Mouse (Mus musculus) 3T3-L1 (cell line): ENCODE data around the gene Wdr60.

Experiments used
- DNase-seq: peaks from one replicate; pipeline ENCODE4 v3.0.0-alpha.2; 2015; ENCODE audit warnings: low read depth, low spot score

Wdr60 gene

DNA sequence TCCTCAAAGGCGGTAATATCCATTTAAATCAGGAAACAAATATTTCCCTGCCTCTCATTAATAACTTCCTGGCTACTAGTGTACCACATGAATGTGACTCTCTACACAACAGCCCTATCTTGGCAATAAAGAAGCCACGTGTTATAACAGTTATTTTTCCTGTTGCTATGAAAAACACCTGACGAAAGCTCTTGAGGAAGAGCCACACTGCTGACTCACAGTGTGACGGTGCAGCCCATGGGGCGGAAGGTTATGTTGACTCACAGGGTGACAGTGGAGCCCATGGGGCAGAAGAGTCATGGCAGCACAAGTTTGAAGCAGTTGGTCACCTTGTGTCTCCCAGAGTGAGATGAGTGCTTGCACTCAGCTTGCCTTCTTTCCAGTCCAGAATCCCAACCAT is 6.6 kb upstream of the Wdr60 start:
- peak; percentile 72 for DNase-seq

DNA sequence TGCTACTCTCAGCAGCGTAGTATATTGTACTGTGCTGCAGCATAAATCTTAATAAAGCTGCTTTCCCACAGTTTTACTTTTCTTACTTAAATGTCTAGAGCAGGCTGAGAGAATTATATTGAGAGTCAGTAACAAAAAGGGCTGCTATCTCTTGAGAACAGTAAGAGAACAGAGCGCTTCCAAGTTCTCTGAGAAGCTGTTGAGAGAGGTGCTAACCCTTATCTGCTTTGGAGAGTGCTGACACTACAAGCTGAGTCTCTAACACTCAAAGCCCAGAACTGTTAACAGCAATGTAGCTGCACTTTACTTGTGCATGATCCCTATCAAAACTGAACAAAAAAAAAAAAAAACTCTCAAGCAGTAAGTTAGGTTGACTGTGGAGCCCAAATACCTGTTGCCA is 2.5 kb upstream of the Wdr60 start:
- DNase-seq = no peak

DNA sequence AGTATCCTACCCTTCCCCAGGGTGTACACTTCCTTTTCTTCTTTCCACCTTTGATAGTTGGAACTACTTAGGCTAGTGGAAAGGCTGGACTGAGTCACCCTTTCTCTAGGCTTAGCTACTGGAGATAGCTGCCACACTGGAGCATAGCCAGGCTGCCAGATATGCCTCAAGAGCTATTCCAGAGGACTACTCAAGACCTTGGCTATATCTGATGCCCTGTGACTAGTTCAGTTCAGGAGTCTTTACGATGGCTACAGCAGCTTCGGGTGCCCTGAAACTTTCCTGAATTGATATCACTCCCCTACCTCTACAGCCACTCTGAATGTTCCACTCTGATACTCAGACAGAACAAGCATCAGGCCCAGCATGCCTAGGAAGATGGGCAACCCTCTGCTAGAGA is 1.9 kb upstream of the Wdr60 start:
- peak; percentile 61 for DNase-seq

DNA sequence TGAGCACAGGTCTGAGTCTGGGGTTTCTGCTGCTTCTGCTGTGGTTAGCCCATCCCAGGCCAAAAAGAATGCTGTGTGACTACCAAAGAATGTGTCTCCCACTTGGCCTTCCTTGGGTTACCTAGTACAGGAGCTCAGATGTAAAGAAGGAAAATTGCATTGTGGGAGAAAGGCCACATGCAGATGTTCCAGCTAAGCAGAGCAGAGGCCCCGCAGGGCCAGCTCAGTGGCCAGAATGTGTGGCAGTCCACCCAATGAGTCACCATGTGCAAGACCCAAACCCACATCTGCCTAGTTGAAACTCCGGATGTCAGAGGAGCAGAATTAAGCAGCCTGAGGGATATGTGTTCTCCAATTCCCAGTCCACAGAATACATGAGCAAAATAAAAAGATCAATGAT is 4.5 kb downstream of the Wdr60 start:
- DNase-seq = peak; percentile 86

DNA sequence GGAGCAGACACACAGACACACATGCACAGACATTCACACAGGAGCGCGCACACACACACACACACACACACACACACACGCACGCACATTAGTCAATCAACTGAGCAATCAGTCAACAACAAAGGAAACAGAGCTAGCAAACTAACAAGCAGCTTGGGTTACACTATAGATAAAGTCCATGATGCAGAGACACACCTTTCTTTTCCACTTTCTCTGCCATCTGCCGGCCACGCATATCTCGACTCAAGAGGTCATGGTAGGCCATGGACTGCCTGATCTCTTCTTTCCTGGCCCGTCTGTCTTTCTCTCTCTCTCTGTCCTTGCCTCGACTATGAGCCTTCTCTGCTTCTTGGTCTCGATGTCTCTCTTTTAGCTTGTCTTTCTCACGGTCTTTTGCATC is 7.2 kb downstream of the Wdr60 start:
- DNase-seq = no peak

DNA sequence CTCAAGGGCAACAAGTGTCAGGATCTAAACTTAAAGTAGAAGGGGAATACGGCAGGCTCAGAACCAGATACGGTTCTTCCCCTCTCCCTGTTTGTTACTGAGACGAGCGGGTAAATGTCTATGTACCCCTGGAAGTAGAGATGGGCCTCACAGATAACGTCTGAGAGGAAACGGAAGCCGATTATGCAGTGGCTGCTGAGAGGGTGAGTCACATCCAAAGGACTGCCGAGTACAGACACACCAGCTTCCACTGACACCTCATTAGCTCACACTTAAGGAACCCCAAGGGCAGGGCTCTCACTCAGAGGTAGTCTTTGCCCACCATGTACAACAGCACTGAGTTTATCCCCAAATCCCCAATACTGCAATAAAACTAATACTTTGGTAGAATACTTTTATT is 8.2 kb downstream of the Wdr60 start:
- DNase-seq = peak; percentile 26

DNA sequence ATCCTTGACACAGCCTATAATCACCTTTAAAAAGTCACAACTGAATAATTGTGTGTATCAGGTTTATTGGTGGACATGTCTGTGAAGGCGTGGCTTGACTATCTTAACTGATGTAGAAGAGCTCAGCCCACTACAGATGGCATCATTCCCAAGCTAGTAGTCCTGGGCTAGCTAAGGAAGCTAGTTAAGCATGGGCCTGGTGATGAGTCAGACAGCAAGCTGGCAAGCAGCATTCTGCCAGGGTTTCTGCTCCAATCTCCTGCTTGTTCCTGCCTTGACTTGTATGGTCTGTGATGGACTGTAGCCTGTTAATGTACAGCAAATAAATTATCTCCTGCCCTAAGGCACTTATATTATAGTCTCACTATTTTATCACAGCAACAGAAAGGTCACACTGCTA is 18.2 kb downstream of the Wdr60 start:
- DNase-seq = peak; percentile 88

DNA sequence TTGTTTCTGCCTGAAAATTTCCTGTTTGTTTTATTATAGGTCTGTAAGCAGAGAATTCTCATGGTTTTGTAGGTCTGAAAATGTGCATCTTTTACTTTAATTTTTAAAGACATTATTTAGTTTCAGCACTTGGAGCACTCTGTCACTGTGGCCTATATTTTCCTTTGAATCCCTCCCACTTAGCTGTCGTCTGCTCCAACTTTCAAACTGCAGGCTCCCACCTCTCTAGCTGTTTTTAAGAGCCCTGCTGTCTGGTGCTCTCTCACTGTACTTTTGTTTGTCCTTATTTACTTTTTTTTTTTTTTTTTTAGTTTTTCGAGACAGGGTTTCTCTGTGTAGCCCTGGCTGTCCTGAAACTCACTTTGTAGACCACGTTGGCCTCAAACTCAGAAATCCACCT is 24.0 kb downstream of the Wdr60 start:
- no peak for DNase-seq

DNA sequence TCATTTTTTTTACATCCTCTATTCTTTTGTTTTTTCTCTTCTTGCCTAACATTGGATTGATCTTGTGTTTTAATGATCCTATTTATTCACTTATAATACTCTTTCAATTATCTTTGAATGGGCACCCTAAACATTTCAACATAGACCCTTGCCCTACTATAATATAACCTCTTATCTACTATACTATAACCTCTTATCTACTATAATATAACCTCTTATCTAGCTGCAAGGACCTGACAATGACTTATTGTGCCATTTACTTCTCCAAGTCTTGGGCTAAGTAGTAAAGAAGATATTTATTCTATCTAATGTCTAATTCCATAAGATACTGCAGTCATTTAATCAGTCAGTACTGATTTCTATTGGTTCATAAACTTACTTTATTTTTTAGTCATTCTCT is 24.5 kb downstream of the Wdr60 start:
- no peak for DNase-seq

DNA sequence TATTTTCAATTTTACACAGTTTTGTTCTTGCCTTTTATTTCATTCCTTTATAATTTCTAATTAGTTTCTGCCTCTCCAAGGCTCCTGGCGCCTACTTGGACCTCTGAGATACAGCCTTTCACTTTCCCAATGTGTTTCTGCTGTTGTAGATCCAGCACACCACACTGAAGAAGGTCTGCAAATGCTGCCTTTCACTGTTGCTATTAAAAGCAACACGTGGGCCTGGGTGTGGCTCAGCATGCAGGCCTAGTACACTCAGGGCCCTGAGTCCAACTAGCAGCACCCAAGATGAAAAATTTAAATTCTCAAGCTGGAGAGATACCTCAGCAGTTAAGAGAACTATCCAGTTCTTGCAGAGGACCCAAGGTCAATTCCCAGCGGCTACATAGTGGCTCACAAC is 26.2 kb downstream of the Wdr60 start:
- no peak for DNase-seq

DNA sequence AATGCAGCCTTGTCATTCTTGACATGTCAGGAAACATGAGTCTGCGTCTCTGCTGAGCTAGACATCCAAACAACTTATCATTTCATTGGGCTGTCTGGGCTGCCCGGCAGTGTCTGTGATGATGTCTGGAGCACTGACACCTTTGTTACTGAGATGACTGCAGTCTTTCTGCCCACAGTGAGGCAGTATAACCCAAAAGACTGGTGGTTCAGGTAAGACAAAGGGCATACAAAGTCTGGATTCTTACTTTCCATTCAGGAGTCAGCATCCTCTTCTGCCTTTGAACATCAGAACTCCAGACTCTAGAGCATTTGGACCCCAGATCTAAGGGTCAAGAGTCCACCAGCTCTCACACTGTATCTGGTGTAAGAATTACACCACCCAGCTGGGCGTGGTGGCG is 27.5 kb downstream of the Wdr60 start:
- peak; percentile 29 for DNase-seq

DNA sequence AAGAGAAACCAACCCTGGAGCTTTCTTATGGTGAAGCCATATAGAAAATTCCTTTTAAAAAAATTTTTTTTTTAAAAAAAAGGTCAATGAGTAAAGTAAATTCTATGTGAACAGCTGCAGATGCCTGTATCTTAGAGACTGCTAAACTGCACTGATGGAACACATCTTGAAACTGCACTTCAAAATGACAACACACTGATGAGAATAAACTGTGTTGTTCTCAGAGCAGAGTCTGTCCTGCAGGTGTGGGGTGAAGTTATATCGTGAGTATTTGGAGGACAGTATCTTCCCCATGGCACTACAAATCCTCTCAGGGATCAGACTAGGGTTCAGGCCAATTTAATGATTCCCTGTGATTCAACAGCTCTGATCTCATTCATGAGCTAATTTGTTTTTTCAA is 30.8 kb downstream of the Wdr60 start:
- no peak for DNase-seq

DNA sequence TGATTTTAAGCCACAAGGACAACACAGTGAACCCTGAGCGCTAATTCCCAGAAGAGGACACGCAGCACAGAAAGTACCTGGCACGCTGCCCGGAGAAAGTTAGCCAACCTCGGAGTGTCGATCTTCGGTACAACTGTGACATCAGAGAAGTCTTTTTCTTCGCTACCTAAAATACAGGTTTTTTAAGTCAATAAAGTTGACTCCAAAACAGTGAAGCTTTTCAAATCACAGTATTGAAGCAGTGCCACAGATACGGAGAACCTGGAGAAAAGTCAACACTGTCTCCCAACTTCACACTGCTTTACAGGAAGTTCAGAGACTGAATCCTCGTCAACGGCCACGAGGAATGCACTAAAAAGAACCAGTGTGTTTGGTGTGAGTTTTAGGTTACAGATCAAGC is 31.2 kb downstream of the Wdr60 start:
- peak; percentile 66 for DNase-seq

DNA sequence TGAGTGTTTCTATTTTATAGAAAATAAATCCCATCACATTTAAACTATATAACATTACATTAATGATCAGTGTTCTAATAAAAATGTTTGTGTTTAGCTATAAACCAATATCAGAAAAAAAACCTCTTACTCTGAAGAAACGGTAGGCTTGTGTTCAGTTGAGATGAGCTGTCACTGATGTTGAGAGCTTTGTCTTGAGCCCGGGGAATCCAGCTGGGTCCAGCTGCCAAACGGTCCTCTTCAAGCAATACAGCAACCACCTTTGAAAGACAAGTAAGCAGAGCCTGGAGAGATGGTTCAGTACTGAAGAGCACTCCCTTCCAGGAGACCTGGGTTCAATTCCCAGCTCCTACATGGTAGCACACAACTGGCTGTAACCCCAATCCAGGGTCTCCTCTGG is 33.4 kb downstream of the Wdr60 start:
- DNase-seq = no peak

DNA sequence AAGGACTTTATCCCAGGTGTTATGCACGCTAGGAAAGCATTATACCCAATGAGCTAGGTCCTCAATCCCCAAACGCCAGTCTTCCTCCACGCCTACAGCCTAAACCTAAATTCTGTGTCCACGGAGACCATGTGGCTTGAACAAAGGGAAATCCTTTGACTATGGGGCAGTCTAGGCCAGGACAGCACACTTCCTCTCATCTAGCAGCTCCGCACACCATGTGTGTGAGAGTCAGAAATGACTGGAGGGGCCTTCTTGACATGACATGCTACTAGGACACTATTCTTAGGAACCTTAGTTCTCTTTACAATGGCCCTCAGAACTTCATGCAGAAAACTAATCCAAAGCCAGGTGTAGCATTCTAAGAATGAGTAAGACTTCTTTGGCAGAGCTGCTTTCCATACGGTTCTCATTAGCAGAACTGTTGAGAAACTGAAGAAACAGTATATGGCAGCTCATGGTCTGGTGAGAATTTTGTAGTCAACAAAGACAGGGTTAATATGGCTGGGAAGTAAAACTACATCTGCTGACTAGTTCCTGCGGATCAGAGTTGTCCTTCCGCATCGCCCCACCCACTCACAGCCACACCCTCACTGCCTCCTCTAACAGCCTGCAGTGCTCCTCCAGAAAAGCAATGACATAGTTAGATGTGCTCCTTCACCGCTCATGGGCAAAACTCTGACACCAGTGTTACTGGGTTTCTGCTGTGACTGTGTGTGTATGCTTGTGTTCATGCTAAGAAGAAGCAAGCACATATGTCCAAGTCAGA is 36.3 kb downstream of the Wdr60 start:
- no peak for DNase-seq

DNA sequence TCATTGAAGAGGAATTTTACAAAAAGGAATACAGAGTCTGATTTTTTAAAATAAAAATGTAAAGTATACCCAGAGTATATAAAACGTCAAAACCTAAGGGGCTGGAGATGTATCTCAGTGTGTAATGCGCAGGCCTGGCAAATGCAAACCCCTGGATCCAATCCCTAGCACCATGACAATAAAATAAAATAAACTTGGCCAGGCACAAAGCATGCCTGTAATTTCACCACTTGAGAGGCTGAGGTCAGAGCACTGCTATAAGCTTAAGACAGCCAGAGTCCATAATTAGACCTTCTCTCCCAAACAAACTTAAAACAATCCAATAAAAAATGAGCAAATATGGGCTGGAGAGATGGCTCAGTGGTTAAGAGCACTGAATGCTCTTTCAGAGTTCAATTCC is 39.7 kb downstream of the Wdr60 start:
- no peak for DNase-seq

DNA sequence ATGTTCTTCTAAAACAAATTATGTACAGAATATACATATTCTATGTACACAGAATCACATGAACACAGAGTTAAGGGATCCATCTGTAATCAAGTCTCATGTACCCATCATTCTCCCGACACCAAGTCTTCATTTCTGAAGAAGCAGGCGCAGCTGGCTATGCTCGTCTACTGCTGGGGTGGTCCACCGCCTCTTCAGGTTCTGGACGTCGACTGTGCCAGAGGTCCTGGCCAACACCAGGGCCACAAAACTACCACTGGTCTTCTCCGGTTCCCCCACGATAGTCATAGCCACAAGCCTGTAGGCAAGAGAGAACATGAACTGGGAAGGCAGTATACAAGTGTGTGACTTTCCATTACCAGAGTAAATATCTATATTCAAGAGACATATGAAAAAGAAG is 55.3 kb downstream of the Wdr60 start:
- DNase-seq = no peak

DNA sequence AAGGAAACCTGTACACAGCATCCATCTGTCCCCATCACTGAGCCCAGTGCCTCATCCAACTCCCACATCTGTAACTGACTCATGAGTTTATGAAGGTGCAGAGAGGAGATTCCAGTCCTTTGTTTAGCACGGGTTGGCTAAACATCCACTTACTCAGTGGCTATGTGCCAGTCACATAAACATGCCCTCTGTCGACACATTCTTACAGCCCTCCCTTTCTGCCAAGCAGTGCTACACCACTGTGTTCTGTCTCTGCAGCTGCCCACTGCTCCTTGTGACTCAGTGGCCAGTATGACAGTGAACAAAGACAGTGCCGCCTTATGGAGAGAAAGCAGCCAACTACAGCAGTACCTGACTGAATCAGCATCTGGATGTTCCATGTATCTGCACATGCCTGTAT is 57.1 kb downstream of the Wdr60 start:
- DNase-seq = peak; percentile 96

DNA sequence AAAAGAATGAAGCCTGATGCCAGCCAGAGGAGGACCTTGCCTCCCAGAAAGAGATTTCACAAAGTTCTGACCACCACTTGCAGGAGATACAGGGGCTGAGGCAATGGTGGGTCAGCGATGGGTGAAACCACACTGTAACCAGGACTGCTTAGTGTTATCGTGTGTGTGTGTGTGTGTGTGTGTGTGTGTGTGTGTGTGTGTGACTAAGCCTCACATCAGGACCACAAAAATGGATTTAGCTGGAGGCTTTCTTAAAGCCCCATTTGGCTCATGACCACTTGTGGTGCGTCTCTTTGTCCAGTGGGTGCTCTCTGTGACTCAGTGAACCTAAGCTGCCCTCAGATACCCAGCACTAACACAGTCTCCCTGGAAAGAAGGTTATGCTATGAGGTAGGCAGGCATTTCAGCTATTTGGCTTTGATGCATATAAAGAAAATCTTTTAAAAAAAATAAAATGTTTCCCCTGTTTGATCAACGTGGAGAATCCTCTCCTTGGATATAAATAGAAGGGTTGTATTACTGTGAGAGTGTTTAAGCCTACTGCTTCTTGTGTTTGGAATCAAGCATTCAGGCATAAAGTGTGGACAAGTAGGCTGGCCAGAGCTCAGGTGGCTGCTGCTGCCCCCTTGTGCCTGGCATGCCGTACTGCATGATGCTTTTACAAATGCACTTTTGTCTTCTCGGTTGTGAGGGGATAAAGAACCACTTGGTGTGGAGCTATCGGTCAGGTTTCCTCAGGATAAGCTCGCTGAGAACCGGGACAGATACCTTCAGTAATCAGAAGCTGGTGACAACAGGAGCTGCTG is 60.4 kb downstream of the Wdr60 start:
- peak; percentile 70 for DNase-seq

DNA sequence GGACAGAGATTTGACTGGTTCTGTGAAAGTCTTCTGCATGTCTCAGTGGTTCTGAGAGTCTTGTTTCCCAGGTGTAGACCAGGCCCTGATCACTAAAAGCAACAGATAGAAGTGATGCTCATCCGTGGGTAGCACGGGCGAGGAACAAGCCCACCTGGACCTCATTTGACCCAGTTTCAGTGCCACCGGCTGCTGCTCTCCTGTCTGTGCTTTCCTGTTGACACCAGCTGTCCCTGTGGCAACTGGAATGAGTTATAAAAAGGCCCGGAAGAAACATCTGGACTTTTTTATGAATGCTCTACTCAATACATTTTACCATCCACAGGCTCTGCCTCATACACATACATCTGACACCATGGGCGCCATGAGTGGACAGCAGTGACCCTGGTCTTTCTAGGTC is 64.0 kb downstream of the Wdr60 start:
- no peak for DNase-seq

DNA sequence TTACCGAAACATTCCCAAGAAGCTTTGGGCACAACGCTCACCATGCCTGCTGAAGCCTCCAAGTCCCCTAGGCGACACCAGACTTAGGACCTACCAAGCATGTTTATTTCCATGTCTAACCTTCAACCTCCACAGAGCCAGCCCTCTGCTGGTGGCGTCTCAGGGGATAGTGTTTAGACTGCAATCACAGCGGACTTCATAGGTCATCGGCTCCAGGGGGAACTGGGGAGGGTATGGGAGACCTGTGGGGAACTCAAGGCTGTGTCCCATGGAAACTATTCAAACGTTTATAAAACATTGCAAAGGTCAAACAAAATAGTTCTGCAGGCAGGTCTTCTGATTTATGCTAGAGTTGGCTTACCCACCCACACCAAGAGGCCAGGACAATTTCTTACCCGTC is 66.6 kb downstream of the Wdr60 start:
- DNase-seq = no peak

DNA sequence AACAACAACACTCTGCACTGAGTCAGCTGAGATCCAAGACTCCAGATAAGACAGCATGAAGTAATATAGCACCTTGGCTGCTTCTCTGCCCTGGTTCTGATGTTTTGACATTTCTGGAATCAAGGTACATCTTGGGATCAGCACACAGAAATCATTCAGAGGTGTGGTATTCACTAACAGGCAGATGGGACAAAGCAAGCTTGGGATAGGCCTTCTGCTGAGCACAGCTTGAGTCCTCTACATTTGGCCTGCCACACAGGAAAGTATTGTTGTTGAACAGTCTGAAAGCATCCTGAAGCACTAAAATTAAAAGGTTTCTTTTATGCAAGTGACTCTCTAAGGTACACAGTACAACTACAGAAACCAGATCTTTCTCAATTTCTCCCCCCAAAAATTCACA is 68.2 kb downstream of the Wdr60 start:
- no peak for DNase-seq

DNA sequence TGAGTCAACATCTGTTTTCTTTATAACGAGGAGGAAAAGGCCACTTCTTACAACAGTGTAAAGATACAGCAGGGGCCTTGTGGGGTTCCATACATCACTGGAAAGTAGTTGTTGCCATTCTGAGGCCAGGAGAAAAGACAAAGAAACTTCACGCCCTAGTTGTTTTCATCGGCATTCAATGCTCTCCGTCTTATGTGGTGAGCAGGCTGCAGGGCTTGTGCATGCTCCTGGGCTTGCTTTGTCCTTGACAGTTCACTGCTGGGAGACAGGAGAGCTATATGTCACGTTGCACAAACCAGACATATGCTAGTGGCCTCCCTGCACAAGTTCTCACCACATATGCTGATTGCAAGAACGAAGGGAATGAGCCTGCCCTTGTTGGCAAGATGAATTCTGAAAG is 68.9 kb downstream of the Wdr60 start:
- DNase-seq = no peak
